Mouse (Mus musculus) ES-E14 (cell line): Measurements from ENCODE around the gene Psma5. TPM values are rescaled to one million over a fixed set of nuclear protein-coding genes. Genes with fewer than 3 reads are reported as not detected.

Experiments used
- DNase-seq: peaks from one replicate; pipeline ENCODE4 v3.0.0-alpha.2; 2013; ENCODE audit warnings: low read depth, low spot score
- H3K27ac ChIP-seq: 2 replicates; pipeline ENCODE4 v1.5.1; 2012; ENCODE audit warnings: low read depth, mild to moderate bottlenecking, low read length, moderate library complexity, mixed read lengths; ENCODE audit not compliant: poor library complexity, insufficient read depth, severe bottlenecking
- H3K36me3 ChIP-seq: 2 replicates; pipeline ENCODE4 v1.6.1; 2012; ENCODE audit warnings: mild to moderate bottlenecking, low read length, moderate library complexity, mixed read lengths; ENCODE audit not compliant: control insufficient read depth, poor library complexity, insufficient read depth, severe bottlenecking
- H3K4me1 ChIP-seq, 2 experiments: fragments of 150-350 bp in 1 of 2; sonication (generic) in 1 of 2; 2 replicates each; pipeline ENCODE4 v1.6.1; 2012; ENCODE audit warnings: low read length in 2 of 2, mild to moderate bottlenecking in 1 of 2, mixed read lengths in 1 of 2; ENCODE audit not compliant: control insufficient read depth in 2 of 2, insufficient read depth in 2 of 2, poor library complexity in 1 of 2
- H3K4me3 ChIP-seq, 2 experiments: fragments of 150-350 bp in 1 of 2; sonication (generic) in 1 of 2; 2 replicates each; pipeline ENCODE4 v1.5.1; 2012; ENCODE audit warnings: low read length in 2 of 2, low read depth in 1 of 2, mild to moderate bottlenecking in 1 of 2, mixed read lengths in 1 of 2; ENCODE audit not compliant: insufficient read depth in 1 of 2, poor library complexity in 1 of 2, severe bottlenecking in 1 of 2
- H3K9ac ChIP-seq: 2 replicates; pipeline ENCODE4 v1.6.1; 2012; ENCODE audit warnings: low read depth, mild to moderate bottlenecking, low read length, mixed read lengths; ENCODE audit not compliant: poor library complexity, insufficient read depth, severe bottlenecking
- H3K9me3 ChIP-seq: fragments of 150-350 bp; sonication (generic); 2 replicates; pipeline ENCODE4 v1.6.1; 2012; ENCODE audit warnings: low read depth, mild to moderate bottlenecking, low read length; ENCODE audit not compliant: control insufficient read depth, insufficient read depth
- CHD2 ChIP-seq: IDR thresholded peaks from 2 replicates; pipeline ENCODE4 v1.6.1; 2014; ENCODE audit warnings: mild to moderate bottlenecking, low read depth, low read length, inconsistent platforms
- HCFC1 ChIP-seq: IDR thresholded peaks from 2 replicates; pipeline ENCODE4 v1.6.1; 2012; ENCODE audit warnings: low read length, inconsistent platforms, borderline replicate concordance; ENCODE audit not compliant: insufficient read depth
- MAFK ChIP-seq: IDR thresholded peaks from 2 replicates; pipeline ENCODE4 v1.6.1; 2014; ENCODE audit warnings: mild to moderate bottlenecking, low read depth, low read length, inconsistent platforms; ENCODE audit not compliant: insufficient read depth
- ZC3H11A ChIP-seq: IDR thresholded peaks from 2 replicates; pipeline ENCODE4 v1.6.1; 2012; ENCODE audit warnings: low read depth, mild to moderate bottlenecking, inconsistent platforms, low read length, borderline replicate concordance
- ZNF384 ChIP-seq: IDR thresholded peaks from 2 replicates; pipeline ENCODE4 v1.6.1; 2012; ENCODE audit warnings: low read depth, low read length, inconsistent platforms
- in situ Hi-C, 2 experiments: fragments of 600-800 bp; cut with MboI; formaldehyde crosslinking; loops; one replicate each; pipeline ENCODE4 v1.15.1; 2025; ENCODE audit warnings: low sequenced_read_pairs in 2 of 2, inconsistent platforms in 1 of 2; ENCODE audit not compliant: unreplicated experiment in 2 of 2
- total RNA-seq: library from RNA; depleted of rRNA; stranded (reverse); fragments of 300-350 nt; gene quantifications from 2 replicates; pipeline ENCODE4 v1.2.3, GENCODE M21; 2012

Psma5 gene
- total RNA-seq, 1 experiment = 248 TPM

GRCm38 (mm10) chr3:108286671-108287439 is 30.1 kb downstream of the Psma5 start:
- Histone ChIP-seq H3K27ac (no peak overlapping the region), H3K36me3 (no peaks in the 10 kb centered on the region), H3K4me1 (peaks cover 3 to 11% of the 10 kb centered on the region in 2 experiments; a peak in 3 of 4 replicates), H3K4me3 (no peak overlapping the region), H3K9me3 (no peaks in the 10 kb centered on the region), H3K9ac (no peak overlapping the region)
- no peak for DNase-seq
- TF ChIP-seq ZNF384 = 0 out of 2 replicates have a peak, but pooled peaks have one; percentile 9
- TF ChIP-seq CHD2 = no peak
- in situ Hi-C loops = no loop called here

- Histone ChIP-seq H3K27ac (no peak overlapping the region), H3K36me3 (no peaks in the 10 kb centered on the region), H3K9me3 (no peaks in the 10 kb centered on the region), H3K4me1 (peaks cover 4 to 13% of the 10 kb centered on the region in 2 experiments; a peak in 3 of 4 replicates), H3K9ac (peak overlapping the region; percentile 19; the same call in 1 of the 2 replicates), H3K4me3 (peak overlapping the region; percentile 6; a peak in 2 of 4 replicates)
- in situ Hi-C loops = no loop called here
- DNase-seq = no peak
- no peak for TF ChIP-seq ZC3H11A
- TF ChIP-seq MAFK = no peak
- no peak for TF ChIP-seq CHD2
- no peak for TF ChIP-seq HCFC1
- no peak for TF ChIP-seq ZNF384
Measured at GRCm38 (mm10) chr3:108287811-108288805, 31.4 kb downstream of the Psma5 start.

DNA sequence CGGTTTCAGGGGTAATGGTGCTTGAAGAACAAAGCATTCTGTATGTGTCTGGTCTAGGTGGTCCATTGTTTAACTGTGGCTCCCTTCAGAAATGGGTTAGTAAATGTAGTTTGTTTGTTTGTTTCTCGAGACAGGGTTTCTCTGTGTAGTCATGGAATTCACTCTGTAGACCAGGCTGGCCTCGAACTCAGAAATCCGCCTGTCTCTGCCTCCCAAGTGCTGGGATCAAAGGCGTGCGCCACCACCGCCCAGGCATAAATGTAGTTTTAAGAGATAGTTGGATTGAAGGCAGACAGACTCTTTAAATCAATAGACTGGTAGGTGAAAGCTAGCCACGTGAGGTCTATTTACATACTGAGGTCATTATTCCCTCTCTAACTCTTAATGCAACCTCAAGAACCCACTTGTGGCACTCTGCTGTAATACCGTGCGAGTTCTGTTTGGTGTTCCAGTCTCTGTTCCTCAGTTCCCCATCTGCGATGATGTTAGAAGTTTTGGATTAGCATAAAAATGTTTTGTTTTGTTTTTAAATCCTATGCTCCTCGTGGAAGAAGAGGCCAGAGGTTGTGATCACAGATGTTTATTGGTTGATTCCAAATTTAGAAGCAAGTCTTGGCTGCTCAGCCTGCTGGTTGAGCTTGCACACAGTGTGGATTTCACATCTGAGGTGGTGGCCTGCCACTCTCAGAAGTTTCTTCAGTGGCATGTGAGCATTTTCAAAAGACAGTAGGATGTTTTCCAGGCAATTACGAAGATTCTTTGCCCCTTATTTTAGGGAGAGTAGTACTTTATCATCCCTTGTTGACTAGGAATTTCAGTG is 32.8 kb downstream of the Psma5 start:
- peaks cover 4 to 17% of the 10 kb centered on the region in 2 experiments; a peak in 3 of 4 replicates for H3K4me1 ChIP-seq
- TF ChIP-seq HCFC1 (no peak), CHD2 (no peak), ZNF384 (no peak), MAFK (no peak), ZC3H11A (no peak)
- H3K36me3 ChIP-seq = no peaks in the 10 kb centered on the region
- no peak overlapping the region for H3K4me3 ChIP-seq
- in situ Hi-C loops = no loop called here
- no peak overlapping the region for H3K27ac ChIP-seq
- no peak for DNase-seq
- H3K9me3 ChIP-seq = no peaks in the 10 kb centered on the region
- no peak overlapping the region for H3K9ac ChIP-seq

- H3K9me3 ChIP-seq = no peaks in the 10 kb centered on the region
- no peak overlapping the region for H3K4me3 ChIP-seq
- no peak overlapping the region for H3K9ac ChIP-seq
- H3K27ac ChIP-seq = 0 out of 2 replicates have a peak overlapping the region, but pooled peaks have one; percentile 5
- in situ Hi-C loops = no loop called here
- peaks cover 4 to 20% of the 10 kb centered on the region in 2 experiments; a peak in 3 of 4 replicates for H3K4me1 ChIP-seq
- TF ChIP-seq MAFK (no peak), ZC3H11A (no peak), ZNF384 (no peak), HCFC1 (no peak), CHD2 (no peak)
- no peaks in the 10 kb centered on the region for H3K36me3 ChIP-seq
- DNase-seq = peak; percentile 33
Measured at GRCm38 (mm10) chr3:108291036-108291799, 34.5 kb downstream of the Psma5 start.
